Mouse (Mus musculus): ENCODE measurements around the gene Rcc2.

Rcc2 gene

DNA sequence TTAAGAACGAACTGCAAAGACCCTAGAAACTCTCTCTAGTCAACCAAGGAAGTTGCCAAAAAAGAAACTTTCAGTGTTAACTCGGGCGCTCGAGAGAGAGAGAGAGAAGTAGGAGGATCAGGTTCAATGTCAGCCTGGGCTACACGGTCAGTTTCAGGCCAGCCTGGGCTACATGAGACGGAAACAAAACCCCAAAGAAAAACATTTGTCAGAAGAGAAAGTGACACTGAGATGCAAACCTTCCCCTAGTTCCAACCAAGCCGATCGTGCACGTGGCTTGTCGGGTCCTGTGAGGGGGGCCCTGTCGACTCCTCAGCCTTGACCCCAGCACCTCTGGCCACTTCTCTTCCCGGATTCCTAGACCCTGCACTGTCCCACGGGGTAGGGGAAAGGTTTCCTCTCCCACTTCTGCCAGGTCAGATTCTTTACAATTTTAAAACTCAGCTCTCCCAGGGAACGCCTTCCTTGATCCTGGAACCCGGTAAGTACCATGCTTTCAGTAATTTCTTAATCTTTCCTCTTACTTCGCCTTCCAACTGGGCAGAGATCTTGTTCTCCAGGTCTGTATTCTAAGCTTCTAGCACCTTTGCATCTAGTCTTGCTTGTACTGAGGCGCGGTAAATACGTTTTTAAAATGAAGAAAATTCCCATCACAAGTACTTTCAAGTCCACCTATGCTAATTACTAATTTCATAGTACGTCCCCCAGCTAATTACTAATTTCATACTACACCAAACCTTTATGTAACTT lies at the start of gene Rcc2:
Gene Rcc2, plus strand, starts transcription at position 273 of the 750 bp plus-strand sequence.
- DNase-seq (ENCODE audit: extremely low read depth, low read depth) = no peak

DNA sequence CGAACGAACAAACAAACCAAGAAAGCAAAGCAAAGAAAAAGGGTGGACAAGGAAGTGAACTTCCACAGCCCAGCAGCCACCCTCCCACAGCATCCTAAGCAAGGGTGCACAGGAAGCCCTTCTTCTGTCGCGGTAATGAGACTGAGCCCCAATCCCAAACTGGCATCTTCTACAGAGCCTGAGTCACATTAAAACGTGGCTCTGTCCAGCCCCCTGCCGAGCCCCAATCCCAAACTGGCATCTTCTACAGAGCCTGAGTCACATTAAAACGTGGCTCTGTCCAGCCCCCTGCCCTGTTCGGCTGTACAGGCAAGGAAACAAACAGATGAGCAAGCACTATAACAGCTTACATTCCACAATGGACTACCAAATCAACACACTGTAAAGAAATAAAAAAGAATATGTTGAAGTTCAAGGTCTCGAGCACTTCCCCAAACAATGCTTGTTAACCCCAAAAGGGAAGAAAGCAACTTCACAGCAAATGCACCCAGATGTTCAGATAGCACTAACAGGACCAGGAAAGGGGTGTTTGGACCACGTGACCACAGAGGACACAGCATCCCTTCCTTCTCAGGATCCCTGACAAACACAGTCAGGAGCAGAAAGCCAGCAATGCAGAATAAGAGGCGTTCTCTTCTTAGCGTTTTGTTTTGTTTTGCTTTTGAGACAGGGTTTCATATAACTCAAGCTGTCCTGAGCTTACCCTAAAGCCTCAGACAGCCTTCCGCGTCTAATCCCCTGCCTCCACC lies 46.3 kb upstream of the Rcc2 start:
- DNase-seq (ENCODE audit: extremely low read depth, low read depth) = no peak

DNA sequence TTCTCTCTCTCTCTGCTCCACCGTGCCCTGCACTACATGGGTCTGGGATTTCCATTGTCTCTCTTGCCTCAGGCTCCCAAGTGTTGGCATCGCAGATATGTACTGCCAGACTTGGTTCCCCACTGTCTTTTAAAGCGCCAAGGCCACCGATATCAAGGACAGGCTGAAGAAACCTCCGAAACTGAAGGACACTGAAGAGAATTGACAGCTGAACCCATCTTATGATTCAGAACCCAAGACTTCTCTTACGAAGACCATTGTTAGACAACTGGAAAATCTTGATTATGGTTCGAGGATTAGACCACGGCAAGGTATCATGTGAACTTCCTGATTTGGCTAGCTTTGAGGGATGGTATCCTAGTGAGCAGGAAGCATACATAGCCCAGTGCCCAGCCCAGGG lies 45.5 kb upstream of the Rcc2 start:
- DNase-seq (ENCODE audit: extremely low read depth, low read depth) = no peak

DNA sequence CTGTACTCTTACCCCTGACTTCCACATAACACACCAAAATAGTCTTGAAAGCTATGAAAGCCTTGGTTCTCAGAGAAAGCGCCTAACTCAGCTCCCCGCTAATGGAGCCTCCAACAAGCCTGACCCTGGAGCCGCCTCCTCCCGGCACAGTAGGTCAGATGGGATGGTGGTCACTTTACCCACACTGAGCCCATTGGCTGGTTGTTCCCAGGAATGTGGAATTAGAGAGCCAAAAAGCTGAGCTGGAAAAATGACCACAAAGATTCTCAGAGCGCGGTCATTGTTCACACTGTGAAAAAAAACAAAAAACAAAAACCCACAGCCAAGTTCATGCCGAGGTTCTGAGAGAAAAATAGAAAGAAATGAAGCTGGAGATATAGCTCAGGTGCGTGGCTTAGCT lies 43.8 kb upstream of the Rcc2 start:
- DNase-seq (ENCODE audit: extremely low read depth, low read depth) = no peak

DNA sequence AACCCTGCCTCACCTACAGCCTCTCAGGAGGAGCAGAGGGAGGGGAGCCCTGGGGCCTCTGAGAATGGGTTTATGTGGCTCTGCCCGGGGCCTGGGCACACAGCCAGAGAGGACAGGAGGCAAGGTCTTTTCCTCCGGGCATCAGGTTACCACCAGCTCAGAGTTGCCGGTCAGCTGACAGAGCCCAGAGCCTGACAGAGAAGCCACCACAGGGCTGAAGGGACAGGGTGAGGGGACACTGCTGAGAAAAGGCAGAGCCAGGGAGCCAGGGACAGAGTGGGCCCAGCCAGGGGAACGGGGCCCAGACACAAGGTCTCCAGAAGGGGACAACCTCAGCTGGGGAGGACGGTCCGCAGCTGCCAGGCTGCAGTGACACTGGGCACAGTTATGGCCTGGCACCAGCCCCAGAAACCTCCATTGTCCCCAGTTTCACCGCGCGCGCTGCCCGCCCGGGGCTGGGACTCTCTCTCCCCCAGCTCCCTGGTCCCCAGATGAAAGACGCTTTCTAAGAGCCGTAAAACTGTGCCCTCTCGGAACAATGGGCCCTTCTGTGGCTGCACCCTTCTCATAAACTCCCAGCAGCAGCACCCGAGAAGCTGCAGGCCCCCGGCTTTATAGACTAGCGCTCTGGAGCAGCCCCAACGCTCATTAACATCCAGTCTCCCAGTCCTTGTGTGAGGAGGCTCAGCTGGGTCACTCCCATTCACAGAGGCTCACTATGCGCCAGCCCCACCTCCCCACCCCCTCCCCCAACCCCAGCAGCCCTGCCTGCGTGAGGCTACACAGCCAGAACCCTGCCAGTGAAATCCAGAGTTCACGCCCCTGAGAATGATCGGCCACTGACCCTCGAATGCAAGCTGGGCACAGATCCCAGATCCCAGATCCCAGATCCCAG lies 42.4 kb upstream of the Rcc2 start:
- DNase-seq (ENCODE audit: extremely low read depth, low read depth) = no peak

DNA sequence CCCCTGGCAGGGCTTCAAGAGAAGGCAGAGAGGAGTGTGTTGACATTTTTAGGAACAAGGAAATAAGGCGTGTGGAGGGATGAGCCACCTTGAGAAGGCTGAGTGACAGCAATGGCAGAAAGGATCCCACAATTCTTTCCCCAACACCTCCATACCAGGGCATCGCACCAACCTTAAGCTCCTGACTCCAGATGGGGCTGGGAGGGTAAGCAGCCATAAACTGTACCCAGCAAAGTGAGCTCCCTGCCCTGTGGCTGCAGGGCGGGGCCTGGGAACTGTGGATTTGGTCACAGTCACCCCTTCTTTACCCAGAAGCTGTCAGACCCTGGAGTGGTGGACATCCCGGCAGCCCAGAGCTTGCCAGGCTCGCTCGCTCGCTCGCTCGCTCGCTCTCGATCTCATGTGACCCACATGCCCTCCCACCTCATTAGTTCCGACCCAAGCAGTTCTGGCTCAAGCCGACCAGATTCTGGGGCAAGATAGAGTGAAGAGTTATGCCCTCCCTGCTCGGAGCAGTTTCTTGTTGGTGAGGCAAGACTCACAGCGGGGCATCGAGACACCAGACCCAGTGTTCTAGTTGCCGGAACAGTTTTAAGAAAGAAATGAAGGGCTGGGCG lies 38.8 kb upstream of the Rcc2 start:
- no peak for DNase-seq (ENCODE audit: extremely low read depth, low read depth)

DNA sequence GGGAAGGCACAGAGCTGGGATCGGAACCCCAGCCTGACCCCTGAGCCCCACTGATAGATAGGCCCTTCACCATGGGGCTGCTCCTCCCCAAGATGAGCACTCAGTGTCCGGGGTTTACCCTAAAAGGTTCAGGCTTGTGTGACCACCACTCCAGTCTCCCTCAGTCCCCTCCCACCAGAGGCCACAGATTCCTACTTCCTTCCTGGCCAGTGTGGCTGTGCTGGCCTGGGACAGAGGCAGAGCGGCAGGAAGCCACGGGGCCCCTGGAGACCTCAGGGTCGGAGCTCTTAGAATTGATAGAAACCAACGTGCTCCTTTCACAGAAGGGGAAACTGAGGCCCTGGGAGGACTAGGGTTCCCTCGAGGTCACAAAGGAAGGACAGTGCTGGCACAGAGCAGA lies 37.9 kb upstream of the Rcc2 start:
- DNase-seq (ENCODE audit: extremely low read depth, low read depth) = no peak

DNA sequence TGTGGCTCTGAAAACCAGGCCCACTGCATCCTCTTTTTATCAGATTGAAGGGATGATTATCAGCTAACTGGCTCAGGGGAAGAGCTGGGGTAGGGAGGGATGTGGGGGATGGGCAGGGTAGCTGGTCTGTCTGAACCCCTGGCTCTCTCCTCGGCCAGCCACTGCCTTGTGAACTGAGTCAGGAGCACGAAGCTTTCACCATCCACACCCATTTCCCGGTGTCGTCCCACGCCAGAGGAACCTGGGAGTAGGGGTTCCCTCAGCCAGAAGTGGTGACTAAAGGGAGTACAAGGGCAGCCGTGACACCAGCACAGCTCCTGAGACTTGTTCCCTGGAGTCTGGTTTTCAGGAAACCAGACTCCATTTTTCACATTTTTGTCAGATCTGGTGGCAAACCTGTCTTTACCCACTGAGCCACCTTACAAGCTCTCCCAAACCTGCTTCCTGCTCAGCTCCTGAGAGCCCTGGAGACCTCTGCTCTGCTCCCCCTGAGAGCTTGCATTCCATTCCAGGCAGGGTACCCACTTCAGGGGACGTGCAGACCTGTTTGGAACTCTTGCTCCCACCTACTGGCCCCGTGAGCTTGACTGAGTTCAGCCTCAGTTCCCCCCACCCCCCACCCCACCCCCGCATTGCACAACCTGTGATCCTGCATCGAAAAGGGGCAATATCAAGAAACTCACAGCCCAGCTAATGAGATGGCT lies 37.3 kb upstream of the Rcc2 start:
- DNase-seq (ENCODE audit: extremely low read depth, low read depth) = no peak

DNA sequence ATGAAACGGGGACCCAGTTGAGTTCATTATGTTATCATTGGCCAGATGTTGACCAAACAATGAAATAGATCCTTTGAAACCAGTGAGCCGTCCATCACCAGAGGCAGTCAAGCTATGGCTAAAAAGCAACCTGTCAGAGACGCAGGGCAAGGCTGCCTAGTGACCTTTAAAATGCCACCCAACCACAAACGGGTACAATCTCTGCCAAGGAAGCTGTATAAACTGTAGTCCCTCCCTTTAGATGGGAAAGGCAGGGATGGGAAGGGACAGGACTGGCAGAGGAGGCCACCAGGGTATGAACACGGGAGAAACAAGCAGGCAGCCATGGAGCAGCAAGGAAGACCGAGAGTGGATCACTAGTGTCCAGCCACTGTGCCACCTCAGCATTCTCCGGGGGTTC lies 35.3 kb upstream of the Rcc2 start:
- DNase-seq (ENCODE audit: extremely low read depth, low read depth) = no peak

DNA sequence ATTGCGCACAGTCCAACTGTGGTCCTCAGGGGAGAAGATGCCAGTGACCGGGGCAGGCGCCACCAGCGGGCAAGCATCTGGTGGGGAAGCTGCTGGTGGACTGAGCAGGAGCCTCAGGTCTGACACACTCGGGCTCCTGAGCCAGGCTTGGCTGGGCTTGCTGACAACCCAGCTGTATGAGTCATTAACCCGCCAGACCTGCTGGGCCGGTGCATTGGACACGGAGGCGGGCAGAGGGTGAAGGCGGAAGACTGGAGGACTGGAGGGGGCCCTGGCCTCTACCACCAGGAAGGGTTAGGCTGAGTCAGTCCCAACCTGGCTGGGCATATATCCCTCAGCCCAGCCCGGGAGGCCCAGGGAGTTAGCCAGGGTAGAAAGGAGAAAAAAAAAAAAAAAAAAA lies 34.6 kb upstream of the Rcc2 start, which contains the start of gene Arhgef10l:
Gene Arhgef10l, minus strand, starts transcription at position 253 of the 400 bp plus-strand sequence.
- DNase-seq (ENCODE audit: extremely low read depth, low read depth) = no peak

DNA sequence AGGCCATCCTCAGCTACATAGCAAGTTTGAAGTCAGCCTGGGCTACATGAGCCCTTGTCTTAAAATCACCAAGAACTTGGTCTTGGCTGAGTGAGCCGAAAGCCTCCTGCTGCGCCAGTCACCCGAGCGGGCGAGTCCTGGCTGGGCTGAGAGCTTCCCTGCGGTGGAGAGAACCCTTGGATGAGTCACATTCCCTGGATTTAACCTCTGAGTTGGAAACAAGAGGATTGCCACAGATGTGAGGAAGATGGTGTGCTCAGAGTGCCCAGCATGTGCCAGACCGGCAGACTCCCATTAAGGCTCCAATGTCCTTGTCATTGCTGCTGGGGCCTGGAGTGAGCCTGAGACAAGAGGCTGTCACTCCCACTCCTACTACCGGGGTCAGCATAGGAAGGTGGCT lies 32.5 kb upstream of the Rcc2 start:
- DNase-seq (ENCODE audit: extremely low read depth, low read depth) = no peak

DNA sequence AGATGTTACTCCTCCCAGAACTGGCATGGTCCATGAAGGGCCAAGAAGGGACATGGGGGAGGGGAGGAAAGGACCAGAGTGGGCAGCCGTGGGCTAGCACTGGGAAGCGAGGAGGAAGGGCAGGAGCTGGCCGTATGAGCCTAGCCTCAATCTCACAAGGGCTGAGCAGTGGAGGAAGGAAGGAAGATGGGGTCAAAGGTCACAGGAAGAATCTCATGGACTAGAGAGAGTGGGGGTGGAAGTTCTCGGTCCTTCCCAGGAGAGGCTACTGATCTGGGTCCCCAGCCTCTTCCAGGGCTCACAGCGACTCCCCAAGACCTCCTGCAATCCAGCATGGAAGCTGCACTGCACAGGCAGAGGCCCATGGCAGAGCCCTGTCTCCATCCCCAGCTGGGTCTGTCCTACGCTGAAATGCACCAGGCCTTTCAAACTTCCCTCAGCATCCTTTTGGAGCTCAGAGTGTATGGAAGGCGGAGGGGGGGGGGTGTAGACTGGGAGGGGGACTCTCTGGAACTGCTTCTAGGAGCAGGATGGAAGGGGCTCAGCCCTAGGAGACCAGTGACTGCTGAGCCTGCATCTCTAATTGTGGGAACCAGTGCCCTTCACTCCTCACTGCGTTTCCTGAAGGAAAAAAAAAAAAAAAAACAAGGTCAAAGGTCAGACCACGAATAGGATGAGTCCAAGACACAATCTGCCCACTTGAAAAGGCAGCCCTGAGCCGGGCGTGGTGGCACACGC lies 26.6 kb upstream of the Rcc2 start:
- no peak for DNase-seq (ENCODE audit: extremely low read depth, low read depth)

DNA sequence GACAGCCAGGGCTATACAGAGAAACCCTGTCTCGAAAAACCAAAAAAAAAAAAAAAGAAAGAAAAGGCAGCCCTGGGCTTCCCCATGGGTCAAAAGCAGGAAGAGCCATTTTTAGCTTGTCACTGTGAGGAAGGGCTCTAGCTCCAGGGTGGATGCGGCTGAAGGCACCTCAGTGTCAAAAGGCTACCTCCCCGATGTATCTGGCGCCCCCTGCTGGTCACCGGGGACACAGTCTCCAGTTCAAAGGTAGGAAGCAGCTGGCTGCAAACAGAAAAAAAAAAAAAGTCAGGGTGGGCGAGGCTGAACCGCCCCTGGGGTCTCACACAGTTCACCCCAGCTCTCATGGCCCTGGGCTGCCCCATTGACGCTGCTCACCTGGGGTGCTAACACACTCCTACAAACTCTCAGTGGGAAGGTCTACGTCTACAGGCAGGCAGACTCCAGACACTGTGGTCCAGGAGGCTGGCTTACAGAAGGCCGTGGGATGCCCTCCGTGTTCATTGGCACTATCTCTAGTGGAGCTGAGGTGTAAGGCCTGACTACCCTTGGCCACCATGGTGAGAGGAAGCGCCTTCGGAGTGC lies 25.9 kb upstream of the Rcc2 start:
- no peak for DNase-seq (ENCODE audit: extremely low read depth, low read depth)

DNA sequence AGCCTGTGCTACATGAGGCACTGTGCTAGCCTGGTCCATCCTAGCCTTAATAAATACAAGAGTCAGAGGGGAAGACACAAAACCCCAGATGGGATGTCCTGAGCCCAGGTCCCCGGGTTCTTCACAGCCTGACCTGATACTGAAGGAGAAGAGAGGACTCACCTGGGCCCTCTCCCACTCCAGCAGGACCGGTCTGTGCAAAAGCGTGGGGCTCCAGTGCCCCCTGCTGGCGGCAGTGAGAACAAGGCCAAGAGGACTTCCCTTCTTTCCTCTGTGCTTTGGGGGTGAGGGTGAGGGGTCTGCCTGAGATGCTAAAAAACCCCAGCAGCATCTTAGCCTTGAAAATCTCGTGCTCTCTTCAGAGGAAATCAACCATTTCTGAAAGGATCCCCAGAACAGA lies 21.3 kb upstream of the Rcc2 start:
- DNase-seq (ENCODE audit: extremely low read depth, low read depth) = no peak

DNA sequence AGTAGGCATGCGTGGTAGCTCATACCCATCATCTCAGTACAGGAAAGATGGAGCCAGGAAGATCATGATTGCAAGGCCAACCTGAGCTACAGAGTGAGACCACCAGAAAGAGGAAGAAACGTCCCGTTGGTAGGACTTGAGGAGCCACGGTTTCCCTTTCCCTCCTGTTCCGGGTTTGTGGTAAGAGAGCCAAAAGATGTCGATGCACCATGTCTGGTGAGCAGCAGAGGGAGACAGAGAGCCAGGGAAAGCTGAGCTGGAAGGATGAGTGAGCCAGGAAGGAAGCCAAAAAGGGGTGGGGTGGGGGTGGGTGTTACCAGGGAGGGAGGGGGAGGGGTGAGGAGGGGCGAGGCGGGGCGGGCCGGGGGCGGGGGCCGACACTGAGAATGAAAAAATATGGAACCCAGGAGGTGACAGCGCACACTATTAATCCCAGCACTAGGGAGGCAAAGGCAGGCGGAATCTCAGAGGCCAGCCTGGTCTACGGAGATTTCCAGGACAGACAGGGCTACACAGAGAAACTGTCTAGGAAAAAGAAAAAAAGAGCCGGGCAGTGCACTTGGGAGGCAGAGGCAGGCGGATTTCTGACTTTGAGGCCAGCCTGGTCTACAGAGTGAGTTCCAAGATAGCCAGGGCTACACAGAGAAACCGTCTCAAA lies 20.5 kb upstream of the Rcc2 start:
- DNase-seq (ENCODE audit: extremely low read depth, low read depth) = peak; percentile 89

DNA sequence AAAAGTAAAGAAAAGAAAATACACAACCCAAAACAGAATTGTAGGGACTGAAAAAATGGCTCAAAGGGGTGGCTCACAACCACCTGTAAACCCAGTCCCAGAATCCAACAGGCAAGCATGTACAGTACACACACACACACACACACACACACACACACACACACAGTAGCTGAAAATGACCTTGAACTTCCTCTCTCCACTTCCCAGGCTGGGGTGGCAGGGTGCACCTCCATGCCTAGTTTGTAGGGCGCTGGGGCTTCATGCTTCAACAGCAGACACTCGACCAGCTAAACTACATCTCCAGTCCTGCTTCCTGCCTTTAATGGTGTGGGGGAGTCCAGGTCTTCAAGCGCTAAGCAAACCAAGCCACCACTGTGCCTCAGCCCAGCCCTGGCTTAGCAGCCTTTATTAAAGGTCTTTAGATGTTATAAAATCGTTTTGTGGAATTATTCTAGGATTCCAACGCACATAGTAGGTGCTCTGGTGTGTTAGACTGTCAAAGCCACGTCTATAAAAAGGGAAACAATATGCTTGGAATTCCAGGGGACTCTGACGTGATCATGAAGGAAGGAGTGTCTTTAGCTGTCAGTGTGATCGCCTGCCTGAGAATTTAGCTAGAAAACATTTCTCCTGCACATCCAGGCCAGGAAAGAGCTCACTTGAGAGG lies 19.5 kb upstream of the Rcc2 start:
- no peak for DNase-seq (ENCODE audit: extremely low read depth, low read depth)

DNA sequence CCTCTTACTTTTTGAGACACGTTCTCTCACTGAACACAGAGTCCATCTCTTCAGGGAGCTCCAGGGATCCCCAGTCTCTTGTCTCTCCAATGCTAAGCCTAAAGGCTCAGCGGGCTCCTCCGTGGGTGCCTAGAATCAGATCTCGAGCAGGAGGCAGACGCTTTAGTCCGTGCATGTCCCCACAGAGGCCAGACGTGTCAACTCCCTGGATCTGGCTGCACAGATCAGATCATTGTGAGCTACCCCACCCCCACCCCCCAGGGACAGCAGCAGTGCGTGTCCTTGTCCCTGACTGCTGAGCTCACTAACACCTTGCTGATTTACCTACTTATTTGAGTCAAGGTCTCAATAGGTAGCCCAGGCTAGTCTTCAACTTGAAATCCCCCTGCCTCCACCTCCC lies 16.7 kb upstream of the Rcc2 start:
- DNase-seq (ENCODE audit: extremely low read depth, low read depth) = no peak

DNA sequence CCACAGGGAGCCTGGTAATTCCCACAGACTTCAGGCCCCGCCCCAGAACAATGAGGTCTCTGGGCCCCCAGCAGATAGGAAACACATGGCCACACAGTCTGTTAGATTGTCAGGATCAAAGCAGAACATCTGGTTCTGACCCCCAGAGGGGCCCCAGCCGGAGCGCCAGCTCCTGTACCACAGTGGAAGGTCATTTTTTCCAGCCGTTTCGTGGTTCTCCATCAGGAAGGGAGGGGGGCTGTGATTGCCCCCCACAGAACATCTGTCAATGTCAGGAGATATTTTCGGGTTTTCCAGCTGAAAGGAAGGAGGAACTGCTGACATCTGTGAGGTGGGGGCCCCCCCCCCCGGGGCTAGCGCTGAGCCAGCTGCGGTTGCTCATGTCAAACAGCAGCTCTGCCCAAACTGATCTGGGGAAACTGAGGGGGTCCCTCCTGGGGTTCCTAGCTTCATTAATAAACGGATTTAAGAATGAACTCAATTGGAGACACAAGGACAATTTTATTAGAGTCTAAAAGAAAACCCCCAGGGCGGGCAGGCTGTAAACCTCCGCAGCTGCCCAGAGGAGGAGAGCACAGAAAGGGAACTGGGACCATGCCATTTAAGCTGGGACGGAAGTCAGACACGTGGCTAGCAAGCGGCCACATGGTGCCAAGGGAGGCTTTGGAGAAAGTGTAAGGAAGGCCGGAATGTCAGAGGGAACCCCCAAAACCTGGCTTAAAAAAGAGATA lies 16.0 kb upstream of the Rcc2 start:
- DNase-seq (ENCODE audit: extremely low read depth, low read depth) = no peak
